Mouse (Mus musculus): ENCODE results near the gene Ube2q1.

- TF ChIP-seq CTCF (IDR thresholded peaks at IDR 0.05; ENCODE audit: extremely low read depth, insufficient read depth, low read length) = no peak
- TF ChIP-seq POLR2A (IDR thresholded peaks at IDR 0.05; ENCODE audit: extremely low read depth, insufficient read depth, low read length) = no peak
These were observed 41.3 kb upstream of the Ube2q1 start for GRCm38 (mm10) chr3:89732091-89732490.

Data from cortical plate, adult 2 months (tissue).